Mouse (Mus musculus) embryonic fibroblast, embryonic 13.5 days (primary cell): Measurements from ENCODE around the gene Coq10b.

Source experiments
- CTCF ChIP-seq: IDR thresholded peaks from 2 replicates; pipeline ENCODE4 v1.5.1; 2011; ENCODE audit warnings: mild to moderate bottlenecking, control low read depth, low read length, moderate library complexity, borderline replicate concordance; ENCODE audit not compliant: insufficient read depth
- POLR2A ChIP-seq: IDR thresholded peaks from 2 replicates; pipeline ENCODE4 v1.6.1; 2011; ENCODE audit warnings: low read depth, mild to moderate bottlenecking, control low read depth, low read length, moderate library complexity

DNA sequence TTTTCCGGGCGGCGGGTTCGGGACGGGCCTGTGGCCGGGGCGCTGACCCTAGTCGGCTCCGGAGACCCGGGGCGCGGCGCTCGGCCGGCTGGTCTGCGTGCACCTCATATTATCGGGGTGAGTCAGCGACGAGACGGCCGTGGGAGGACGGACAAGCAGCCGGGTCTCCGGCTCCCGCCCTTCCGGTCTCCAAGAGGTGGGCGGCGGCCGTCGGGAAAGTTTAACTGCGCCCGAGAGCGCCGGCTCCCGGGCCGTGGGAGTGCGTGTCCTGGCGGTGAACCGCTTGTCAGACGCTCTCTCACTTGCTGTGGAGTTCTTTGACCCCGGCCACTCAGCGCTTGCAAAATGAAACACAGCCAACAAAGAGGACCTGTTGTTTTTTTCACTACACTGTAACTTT lies 435 bp downstream of the Coq10b start:
- TF ChIP-seq POLR2A (peak; percentile 60; the same call in 1 of the 2 replicates), CTCF (no peak)
